Mouse (Mus musculus): ENCODE results near the gene Itpr2.

Itpr2 gene

GRCm38 (mm10) chr6:146110832-146111741 lies 390.9 kb downstream of the Itpr2 start:
- DNase-seq (ENCODE audit: low read depth): no peak

- no peak for DNase-seq (ENCODE audit: low read depth)
Observed at GRCm38 (mm10) chr6:146110425-146110824, 391.6 kb downstream of the Itpr2 start.

- no peak for DNase-seq (ENCODE audit: low read depth)
Observed at GRCm38 (mm10) chr6:146108695-146109094, 393.3 kb downstream of the Itpr2 start.

- DNase-seq (ENCODE audit: low read depth): peak; percentile 39
Observed at GRCm38 (mm10) chr6:146107117-146107832, 394.7 kb downstream of the Itpr2 start.

- DNase-seq (ENCODE audit: low read depth): no peak
Observed at GRCm38 (mm10) chr6:146083056-146083961, 418.7 kb downstream of the Itpr2 start.

GRCm38 (mm10) chr6:146082476-146082875 lies 419.5 kb downstream of the Itpr2 start:
- no peak for DNase-seq (ENCODE audit: low read depth)

- DNase-seq (ENCODE audit: low read depth): no peak
Observed at GRCm38 (mm10) chr6:146081578-146081977, 420.4 kb downstream of the Itpr2 start.

- peak; percentile 68 for DNase-seq (ENCODE audit: low read depth)
Observed at GRCm38 (mm10) chr6:146080546-146081512, 421.2 kb downstream of the Itpr2 start.

- peak; percentile 67 for DNase-seq (ENCODE audit: low read depth)
Observed at GRCm38 (mm10) chr6:146079734-146080443, 422.1 kb downstream of the Itpr2 start.

GRCm38 (mm10) chr6:146079261-146079660 lies 422.8 kb downstream of the Itpr2 start:
- peak; percentile 90 for DNase-seq (ENCODE audit: low read depth)

- DNase-seq (ENCODE audit: low read depth): no peak
Observed at GRCm38 (mm10) chr6:146078136-146078535, 423.9 kb downstream of the Itpr2 start.

- peak; percentile 97 for DNase-seq (ENCODE audit: low read depth)
Observed at GRCm38 (mm10) chr6:146077124-146077889, 424.7 kb downstream of the Itpr2 start.

GRCm38 (mm10) chr6:146072842-146073241 lies 429.2 kb downstream of the Itpr2 start:
- no peak for DNase-seq (ENCODE audit: low read depth)

GRCm38 (mm10) chr6:146071883-146072282 lies 430.1 kb downstream of the Itpr2 start:
- peak; percentile 68 for DNase-seq (ENCODE audit: low read depth)
